Mouse (Mus musculus) lung, embryonic 15.5 days (tissue): ENCODE data around the gene Pdcd1lg2. TPM values are rescaled to one million over a fixed set of nuclear protein-coding genes. Genes with fewer than 3 reads are reported as not detected.
"Not testable (repeated sequence)": the region's sequence is repeated elsewhere in the genome, so short reads cannot be mapped to it uniquely, and the experiment has no call there.

Experiments used
- ATAC-seq: fragments of 200-750 bp; cut with Nextera tagmentation; 2 replicates; pipeline ENCODE4 v1.8.0; 2017; ENCODE audit warnings: moderate number of reproducible peaks, borderline replicate concordance; ENCODE audit not compliant: low FRiP score, low TSS enrichment; ENCODE audit errors: extremely low read depth
- H3K27ac ChIP-seq: fragments of 300-500 bp; sonication (generic); 2 replicates; pipeline ENCODE4 v1.5.1; 2015; ENCODE audit warnings: moderate library complexity, mild to moderate bottlenecking, inconsistent platforms
- H3K27me3 ChIP-seq: fragments of 300-500 bp; sonication (generic); 2 replicates; pipeline ENCODE4 v1.6.1; 2015; ENCODE audit warnings: inconsistent platforms
- H3K36me3 ChIP-seq: fragments of 300-500 bp; sonication (generic); 2 replicates; pipeline ENCODE4 v1.6.1; 2015; ENCODE audit warnings: inconsistent platforms
- H3K4me1 ChIP-seq: fragments of 300-500 bp; sonication (generic); 2 replicates; pipeline ENCODE4 v1.6.1; 2015; ENCODE audit warnings: inconsistent platforms
- H3K4me2 ChIP-seq: fragments of 300-500 bp; sonication (generic); 2 replicates; pipeline ENCODE4 v1.6.1; 2015; ENCODE audit warnings: inconsistent platforms, mild to moderate bottlenecking, moderate library complexity
- H3K4me3 ChIP-seq: fragments of 300-500 bp; sonication (generic); 2 replicates; pipeline ENCODE4 v1.5.1; 2015; ENCODE audit warnings: mild to moderate bottlenecking, inconsistent platforms
- H3K9ac ChIP-seq: fragments of 300-500 bp; sonication (generic); 2 replicates; pipeline ENCODE4 v1.6.1; 2015; ENCODE audit warnings: inconsistent platforms
- H3K9me3 ChIP-seq: fragments of 300-500 bp; sonication (generic); 2 replicates; pipeline ENCODE4 v1.6.1; 2016; ENCODE audit warnings: inconsistent platforms
- WGBS: fragments of 180-500 bp; shearing (Covaris S2); methylation state at CpG from one replicate; pipeline ENCODE4 v1.1.7; 2015; 5-methylcytosine and 5-hydroxymethylcytosine counted together
- polyA plus RNA-seq: library from polyadenylated mRNA; unstranded; fragments of >200 nt; fragmentation: Nextera tagmentation; extraction: Ambion mirVana; gene quantifications from 2 replicates; pipeline ENCODE4 v1.2.1, GENCODE M21; 2015

The Pdcd1lg2 gene
- polyA plus RNA-seq, 1 experiment from 2014 or later, result 0.09 TPM

- H3K27ac ChIP-seq, result peak overlapping the region; percentile 12
- peaks cover 5% of the 10 kb centered on the region; the same call in 1 of the 2 replicates for H3K4me1 ChIP-seq
- 41% methylated on average over 6 of the region's 6 CpGs for WGBS
- ATAC-seq, result peak; percentile 74; the same call in 1 of the 2 replicates
- no peaks in the 10 kb centered on the region for H3K27me3 ChIP-seq
- no peaks in the 10 kb centered on the region for H3K9me3 ChIP-seq
- H3K36me3 ChIP-seq, result no peaks in the 10 kb centered on the region
- no peak overlapping the region for H3K4me3 ChIP-seq
- no peak overlapping the region for H3K4me2 ChIP-seq
- H3K9ac ChIP-seq, result no peak overlapping the region
Observed at GRCm38 (mm10) chr19:29412476-29413420, 2.0 kb downstream of the Pdcd1lg2 start.

GRCm38 (mm10) chr19:29414513-29414912 lies 3.8 kb downstream of the Pdcd1lg2 start:
- Histone ChIP-seq H3K36me3 (no peaks in the 10 kb centered on the region), H3K27me3 (no peaks in the 10 kb centered on the region), H3K4me2 (no peak overlapping the region), H3K27ac (no peak overlapping the region), H3K9me3 (no peaks in the 10 kb centered on the region), H3K4me3 (no peak overlapping the region), H3K9ac (no peak overlapping the region), H3K4me1 (peaks cover 21% of the 10 kb centered on the region)
- WGBS, result 83% methylated on average over 3 of the region's 3 CpGs
- ATAC-seq, result no peak

GRCm38 (mm10) chr19:29414917-29415316 lies 4.2 kb downstream of the Pdcd1lg2 start:
- ATAC-seq, H3K27me3 ChIP-seq, H3K4me2 ChIP-seq, H3K27ac ChIP-seq, H3K9ac ChIP-seq, H3K36me3 ChIP-seq, H3K4me3 ChIP-seq, H3K9me3 ChIP-seq: not testable (repeated sequence)
- peaks cover 22% of the 10 kb centered on the region for H3K4me1 ChIP-seq

GRCm38 (mm10) chr19:29416393-29416902 lies 5.7 kb downstream of the Pdcd1lg2 start:
- Histone ChIP-seq H3K4me1 (peaks cover 22% of the 10 kb centered on the region), H3K36me3 (no peaks in the 10 kb centered on the region), H3K4me2 (no peak overlapping the region), H3K4me3 (no peak overlapping the region), H3K27me3 (no peaks in the 10 kb centered on the region), H3K27ac (no peak overlapping the region), H3K9me3 (no peaks in the 10 kb centered on the region), H3K9ac (no peak overlapping the region)
- no peak for ATAC-seq
- WGBS, result 44% methylated on average over 3 of the region's 3 CpGs

- no peak overlapping the region for H3K9ac ChIP-seq
- H3K4me2 ChIP-seq, result no peak overlapping the region
- no peak overlapping the region for H3K4me3 ChIP-seq
- no peak for ATAC-seq
- WGBS, result 81% methylated on average over 2 of the region's 2 CpGs
- no peaks in the 10 kb centered on the region for H3K9me3 ChIP-seq
- H3K36me3 ChIP-seq, result no peaks in the 10 kb centered on the region
- H3K4me1 ChIP-seq, result peaks cover 22% of the 10 kb centered on the region
- H3K27ac ChIP-seq, result no peak overlapping the region
- no peaks in the 10 kb centered on the region for H3K27me3 ChIP-seq
Observed at GRCm38 (mm10) chr19:29417188-29417587, 6.5 kb downstream of the Pdcd1lg2 start.

GRCm38 (mm10) chr19:29417894-29418293 lies 7.2 kb downstream of the Pdcd1lg2 start:
- no peaks in the 10 kb centered on the region for H3K36me3 ChIP-seq
- 63% methylated on average over 2 of the region's 2 CpGs for WGBS
- H3K4me1 ChIP-seq, result peaks cover 22% of the 10 kb centered on the region
- no peaks in the 10 kb centered on the region for H3K9me3 ChIP-seq
- ATAC-seq, result no peak
- no peaks in the 10 kb centered on the region for H3K27me3 ChIP-seq
- no peak overlapping the region for H3K4me3 ChIP-seq
- H3K9ac ChIP-seq, result no peak overlapping the region
- H3K4me2 ChIP-seq, result no peak overlapping the region
- H3K27ac ChIP-seq, result no peak overlapping the region

- Histone ChIP-seq H3K27me3 (no peaks in the 10 kb centered on the region), H3K27ac (peak overlapping the region; percentile 29; the same call in 1 of the 2 replicates), H3K4me3 (no peak overlapping the region), H3K4me2 (peak overlapping the region; percentile 5), H3K9ac (no peak overlapping the region), H3K9me3 (no peaks in the 10 kb centered on the region), H3K4me1 (peaks cover 16% of the 10 kb centered on the region), H3K36me3 (no peaks in the 10 kb centered on the region)
- ATAC-seq, result no peak
- WGBS, result 5% methylated on average over 9 of the region's 9 CpGs
Observed at GRCm38 (mm10) chr19:29418661-29419115, 8.0 kb downstream of the Pdcd1lg2 start.

GRCm38 (mm10) chr19:29419506-29419905 lies 8.8 kb downstream of the Pdcd1lg2 start:
- no peak for ATAC-seq
- Histone ChIP-seq H3K36me3 (no peaks in the 10 kb centered on the region), H3K9ac (no peak overlapping the region), H3K4me1 (peaks cover 16% of the 10 kb centered on the region), H3K9me3 (no peaks in the 10 kb centered on the region), H3K27me3 (no peaks in the 10 kb centered on the region), H3K4me2 (no peak overlapping the region), H3K4me3 (no peak overlapping the region), H3K27ac (no peak overlapping the region)
- 43% methylated on average over 3 of the region's 3 CpGs for WGBS

- ATAC-seq, result no peak
- Histone ChIP-seq H3K36me3 (no peaks in the 10 kb centered on the region), H3K27ac (no peak overlapping the region), H3K9ac (no peak overlapping the region), H3K4me3 (no peak overlapping the region), H3K4me2 (no peak overlapping the region), H3K9me3 (no peaks in the 10 kb centered on the region), H3K27me3 (no peaks in the 10 kb centered on the region), H3K4me1 (peaks cover 16% of the 10 kb centered on the region)
Observed at GRCm38 (mm10) chr19:29419946-29420345, 9.2 kb downstream of the Pdcd1lg2 start.

- H3K9me3 ChIP-seq, result no peaks in the 10 kb centered on the region
- no peak overlapping the region for H3K4me2 ChIP-seq
- no peak for ATAC-seq
- H3K4me1 ChIP-seq, result peaks cover 16% of the 10 kb centered on the region
- no peaks in the 10 kb centered on the region for H3K27me3 ChIP-seq
- no peak overlapping the region for H3K9ac ChIP-seq
- H3K27ac ChIP-seq, result no peak overlapping the region
- no peaks in the 10 kb centered on the region for H3K36me3 ChIP-seq
- no peak overlapping the region for H3K4me3 ChIP-seq
- 80% methylated on average over 8 of the region's 8 CpGs for WGBS
Observed at GRCm38 (mm10) chr19:29420397-29420796, 9.7 kb downstream of the Pdcd1lg2 start.

GRCm38 (mm10) chr19:29422013-29422645 lies 11.4 kb downstream of the Pdcd1lg2 start:
- WGBS, result 88% methylated on average over 16 of the region's 16 CpGs
- peaks cover 16% of the 10 kb centered on the region for H3K4me1 ChIP-seq
- no peak for ATAC-seq
- H3K9ac ChIP-seq, result no peak overlapping the region
- no peak overlapping the region for H3K4me2 ChIP-seq
- H3K9me3 ChIP-seq, result no peaks in the 10 kb centered on the region
- H3K27me3 ChIP-seq, result no peaks in the 10 kb centered on the region
- H3K36me3 ChIP-seq, result no peaks in the 10 kb centered on the region
- no peak overlapping the region for H3K27ac ChIP-seq
- no peak overlapping the region for H3K4me3 ChIP-seq

- WGBS, result 80% methylated on average over 7 of the region's 7 CpGs
- no peak for ATAC-seq
- H3K36me3 ChIP-seq, result no peaks in the 10 kb centered on the region
Observed at GRCm38 (mm10) chr19:29422796-29423195, 12.1 kb downstream of the Pdcd1lg2 start.

More at GRCm38 (mm10) chr19:29422796-29423195, 12.1 kb downstream of the Pdcd1lg2 start:
- H3K27me3 ChIP-seq, result no peaks in the 10 kb centered on the region
- no peak overlapping the region for H3K4me3 ChIP-seq
- peaks cover 16% of the 10 kb centered on the region for H3K4me1 ChIP-seq
- H3K9ac ChIP-seq, result no peak overlapping the region
- no peak overlapping the region for H3K27ac ChIP-seq
- H3K4me2 ChIP-seq, result no peak overlapping the region
- H3K9me3 ChIP-seq, result no peaks in the 10 kb centered on the region
